In genomic region chr4:116182745-116183144, GRCm38 (mm10) we compare ENCODE assay signal across 9 mouse cellular contexts. TPM values are rescaled to one million over a fixed set of nuclear protein-coding genes. Genes with fewer than 3 reads are reported as not detected.
DNase-seq lines count a peak whose midpoint lies in the region; ATAC-seq and TF ChIP-seq lines count a peak whose summit lies in the region.
"Had no signal": no experiment of that assay in that cellular context is flagged by ENCODE, and none has a peak within 500 bp of the region (broad histone marks: within the 10 kb centered on the region; RNA-seq: fewer than 3 reads in every experiment).

No protein-coding gene starts in this region.

- no peak for TF ChIP-seq CTCF in ES-Bruce4 (IDR thresholded peaks at IDR 0.05; ENCODE audit: low read depth, low read length)

- 6% methylated on average over 12 of the region's 12 CpGs for WGBS in forebrain, embryonic 13.5 days
- WGBS in hindbrain, embryonic 12.5 days, result 4% methylated on average over 12 of the region's 12 CpGs
- WGBS in lung, embryonic 15.5 days, result 5% methylated on average over 12 of the region's 12 CpGs

- H3K4me1 ChIP-seq in ES-Bruce4 (ENCODE audit: control insufficient read depth, insufficient read depth, low read length), result no peaks in the 10 kb centered on the region
- H3K4me1 ChIP-seq in forebrain, embryonic 13.5 days, result no peaks in the 10 kb centered on the region
- H3K4me1 ChIP-seq in hindbrain, embryonic 12.5 days, result peaks cover 7% of the 10 kb centered on the region; the same call in 1 of the 2 replicates
- 0 out of 2 replicates have a peak, but pooled peaks cover 12% of the 10 kb centered on the region for H3K4me1 ChIP-seq in lung, embryonic 15.5 days
- H3K4me1 ChIP-seq: liver, embryonic 15.5 days had no signal

- no peaks in the 10 kb centered on the region for H3K27me3 ChIP-seq in ES-Bruce4 (ENCODE audit: control insufficient read depth, insufficient read depth, low read length, poor library complexity, severe bottlenecking)
- no peaks in the 10 kb centered on the region for H3K27me3 ChIP-seq in forebrain, embryonic 13.5 days
- no peaks in the 10 kb centered on the region for H3K27me3 ChIP-seq in hindbrain, embryonic 12.5 days
- no peaks in the 10 kb centered on the region for H3K27me3 ChIP-seq in lung, embryonic 15.5 days

- ATAC-seq in forebrain, embryonic 13.5 days, result no peak
- ATAC-seq in hindbrain, embryonic 12.5 days (ENCODE audit: low FRiP score), result no peak
- peak; percentile 29; the same call in 1 of the 2 replicates for ATAC-seq in lung, embryonic 15.5 days (ENCODE audit: borderline replicate concordance, extremely low read depth, low FRiP score, low TSS enrichment)
- ATAC-seq in granulocyte monocyte progenitor cell, adult 5-6 weeks (replicated peaks; ENCODE audit: poor library complexity, severe bottlenecking), result no peak

- no peaks in the 10 kb centered on the region for H3K36me3 ChIP-seq in ES-Bruce4 (ENCODE audit: control insufficient read depth, insufficient read depth, low read length, poor library complexity, severe bottlenecking)
- H3K36me3 ChIP-seq in forebrain, embryonic 13.5 days (ENCODE audit: poor library complexity, severe bottlenecking), result no peaks in the 10 kb centered on the region
- H3K36me3 ChIP-seq in hindbrain, embryonic 12.5 days, result no peaks in the 10 kb centered on the region
- H3K36me3 ChIP-seq in lung, embryonic 15.5 days, result no peaks in the 10 kb centered on the region
- H3K36me3 ChIP-seq: liver, embryonic 15.5 days had no signal

- H3K4me3 ChIP-seq in ES-Bruce4 (ENCODE audit: low read depth, low read length), result peak overlapping the region; percentile 13
- no peak overlapping the region for H3K4me3 ChIP-seq in forebrain, embryonic 13.5 days
- 0 out of 2 replicates have a peak overlapping the region, but pooled peaks have one; percentile 0 for H3K4me3 ChIP-seq in hindbrain, embryonic 12.5 days
- no peak overlapping the region for H3K4me3 ChIP-seq in lung, embryonic 15.5 days
- H3K4me3 ChIP-seq: liver, embryonic 15.5 days had no signal

- peak; percentile 85 for DNase-seq in brain, adult 2 months (ENCODE audit: low read depth, low spot score)
- no peak for DNase-seq in spleen, postnatal 36 days (ENCODE audit: low spot score in 2 of 2)
- no peak for DNase-seq in testis, postnatal 10 days (ENCODE audit: low spot score)

- H3K27ac ChIP-seq in ES-Bruce4 (ENCODE audit: insufficient read depth, low read length), result 0 out of 2 replicates have a peak overlapping the region, but pooled peaks have one; percentile 34
- no peak overlapping the region for H3K27ac ChIP-seq in forebrain, embryonic 13.5 days
- no peak overlapping the region for H3K27ac ChIP-seq in hindbrain, embryonic 12.5 days
- H3K27ac ChIP-seq in lung, embryonic 15.5 days, result no peak overlapping the region
- H3K27ac ChIP-seq: liver, embryonic 15.5 days had no signal

- no peak for TF ChIP-seq EP300 in ES-Bruce4 (IDR thresholded peaks at IDR 0.05; ENCODE audit: insufficient read depth, low read depth, low read length)

- H3K9me3 ChIP-seq in ES-Bruce4 (replicated peaks; ENCODE audit: control insufficient read depth, insufficient read depth, low read length, poor library complexity, severe bottlenecking), result no peaks in the 10 kb centered on the region
- H3K9me3 ChIP-seq in forebrain, embryonic 13.5 days (replicated peaks), result no peaks in the 10 kb centered on the region
- no peaks in the 10 kb centered on the region for H3K9me3 ChIP-seq in hindbrain, embryonic 12.5 days (replicated peaks)
- no peaks in the 10 kb centered on the region for H3K9me3 ChIP-seq in lung, embryonic 15.5 days
- H3K9me3 ChIP-seq: liver, embryonic 15.5 days had no signal

- peak; percentile 53 for TF ChIP-seq POLR2A in ES-Bruce4 (IDR thresholded peaks at IDR 0.05; ENCODE audit: insufficient read depth, low read length)

- peak overlapping the region; percentile 44 for H3K9ac ChIP-seq in ES-Bruce4 (ENCODE audit: low read depth, poor library complexity, severe bottlenecking)
- H3K9ac ChIP-seq in forebrain, embryonic 13.5 days, result peak overlapping the region; percentile 37; the same call in 1 of the 2 replicates
- H3K9ac ChIP-seq in hindbrain, embryonic 12.5 days, result peak overlapping the region; percentile 32; the same call in 1 of the 2 replicates
- no peak overlapping the region for H3K9ac ChIP-seq in lung, embryonic 15.5 days
- H3K9ac ChIP-seq: liver, embryonic 15.5 days had no signal

- peak overlapping the region; percentile 26; the same call in 1 of the 2 replicates for H3K4me2 ChIP-seq in forebrain, embryonic 13.5 days
- peak overlapping the region; percentile 35 for H3K4me2 ChIP-seq in hindbrain, embryonic 12.5 days (replicated peaks)
- peak overlapping the region; percentile 46 for H3K4me2 ChIP-seq in lung, embryonic 15.5 days
- H3K4me2 ChIP-seq: liver, embryonic 15.5 days had no signal

RNA-seq across cellular contexts. Expression of gene Gm49337, which starts 9.6 kb away (rescaled TPM):
- polyA plus RNA-seq in ES-Bruce4 (2011; ENCODE audit: insufficient read depth, insufficient read length, low read depth, missing spikeins), result 0.90 TPM in 1 of 2 replicates, not detected in the other
- not detected in 2 replicates for polyA plus RNA-seq in forebrain, embryonic 13.5 days (2015; fragmentation: Nextera tagmentation; extraction: Ambion mirVana)
- not detected in 2 replicates for polyA plus RNA-seq in hindbrain, embryonic 12.5 days (2016; fragmentation: Nextera tagmentation; extraction: Ambion mirVana)
- not detected in 2 replicates for polyA plus RNA-seq in lung, embryonic 15.5 days (2015; fragmentation: Nextera tagmentation; extraction: Ambion mirVana)
- not detected in 2 replicates for total RNA-seq in granulocyte monocyte progenitor cell, adult 5-6 weeks (2014; fragmentation: Nextera tagmentation)
- 0.26 TPM in 2 replicates for total RNA-seq in granulocyte monocyte progenitor cell, adult 5-6 weeks (2017)
- polyA plus RNA-seq: liver, embryonic 15.5 days had no signal

RNA-seq across cellular contexts. Expression of gene 1700042G07Rik, which starts 9.6 kb away (rescaled TPM):
- polyA plus RNA-seq in ES-Bruce4 (2011; ENCODE audit: insufficient read depth, insufficient read length, low read depth, missing spikeins), result not detected in 2 replicates
- polyA plus RNA-seq in forebrain, embryonic 13.5 days (2015; fragmentation: Nextera tagmentation; extraction: Ambion mirVana), result not detected in 2 replicates
- polyA plus RNA-seq in hindbrain, embryonic 12.5 days (2016; fragmentation: Nextera tagmentation; extraction: Ambion mirVana), result not detected in 2 replicates
- not detected in 2 replicates for polyA plus RNA-seq in lung, embryonic 15.5 days (2015; fragmentation: Nextera tagmentation; extraction: Ambion mirVana)
- not detected in 2 replicates for total RNA-seq in granulocyte monocyte progenitor cell, adult 5-6 weeks (2014; fragmentation: Nextera tagmentation)
- not detected in 2 replicates for total RNA-seq in granulocyte monocyte progenitor cell, adult 5-6 weeks (2017)
- polyA plus RNA-seq: liver, embryonic 15.5 days had no signal

RNA-seq across cellular contexts. Expression of gene Tspan1, which starts 15.3 kb away (rescaled TPM):
- polyA plus RNA-seq in ES-Bruce4 (2011; ENCODE audit: insufficient read depth, insufficient read length, low read depth, missing spikeins), result 1.1 TPM in 1 of 2 replicates, not detected in the other
- 0.22 TPM in 1 of 2 replicates, not detected in the other for polyA plus RNA-seq in forebrain, embryonic 13.5 days (2015; fragmentation: Nextera tagmentation; extraction: Ambion mirVana)
- 0.17 TPM in 1 of 2 replicates, not detected in the other for polyA plus RNA-seq in hindbrain, embryonic 12.5 days (2016; fragmentation: Nextera tagmentation; extraction: Ambion mirVana)
- 10.6 and 13.3 TPM in 2 replicates for polyA plus RNA-seq in lung, embryonic 15.5 days (2015; fragmentation: Nextera tagmentation; extraction: Ambion mirVana)
- not detected in 2 replicates for total RNA-seq in granulocyte monocyte progenitor cell, adult 5-6 weeks (2014; fragmentation: Nextera tagmentation)
- total RNA-seq in granulocyte monocyte progenitor cell, adult 5-6 weeks (2017), result not detected in 2 replicates
- polyA plus RNA-seq: liver, embryonic 15.5 days had no signal

RNA-seq across cellular contexts. Expression of gene Lurap1, which starts 31.6 kb away (rescaled TPM):
- 1.2 and 1.5 TPM in 2 replicates for polyA plus RNA-seq in ES-Bruce4 (2011; ENCODE audit: insufficient read depth, insufficient read length, low read depth, missing spikeins)
- 2.0 and 2.3 TPM in 2 replicates for polyA plus RNA-seq in forebrain, embryonic 13.5 days (2015; fragmentation: Nextera tagmentation; extraction: Ambion mirVana)
- 1.6 and 2.2 TPM in 2 replicates for polyA plus RNA-seq in hindbrain, embryonic 12.5 days (2016; fragmentation: Nextera tagmentation; extraction: Ambion mirVana)
- polyA plus RNA-seq in lung, embryonic 15.5 days (2015; fragmentation: Nextera tagmentation; extraction: Ambion mirVana), result 2.8 and 3.3 TPM in 2 replicates
- not detected in 2 replicates for total RNA-seq in granulocyte monocyte progenitor cell, adult 5-6 weeks (2014; fragmentation: Nextera tagmentation)
- not detected in 2 replicates for total RNA-seq in granulocyte monocyte progenitor cell, adult 5-6 weeks (2017)

RNA-seq across cellular contexts. Expression of gene Pik3r3, which starts 38.7 kb away (rescaled TPM):
- 4.4 and 4.5 TPM in 2 replicates for polyA plus RNA-seq in ES-Bruce4 (2011; ENCODE audit: insufficient read depth, insufficient read length, low read depth, missing spikeins)
- 81.8 and 85.3 TPM in 2 replicates for polyA plus RNA-seq in forebrain, embryonic 13.5 days (2015; fragmentation: Nextera tagmentation; extraction: Ambion mirVana)
- 108 and 113 TPM in 2 replicates for polyA plus RNA-seq in hindbrain, embryonic 12.5 days (2016; fragmentation: Nextera tagmentation; extraction: Ambion mirVana)
- 24.5 and 24.6 TPM in 2 replicates for polyA plus RNA-seq in lung, embryonic 15.5 days (2015; fragmentation: Nextera tagmentation; extraction: Ambion mirVana)
- 0.39 TPM in 1 of 2 replicates, not detected in the other for total RNA-seq in granulocyte monocyte progenitor cell, adult 5-6 weeks (2014; fragmentation: Nextera tagmentation)
- total RNA-seq in granulocyte monocyte progenitor cell, adult 5-6 weeks (2017), result 0.30 TPM in 1 of 2 replicates, not detected in the other

Comparison
In these comparisons a context has a peak if more than half of its experiments do, and no peak if none do; other contexts are left out.
1. H3K4me3 ChIP-seq: peak in ES-Bruce4 (single experiment) and hindbrain, embryonic 12.5 days (single experiment); none in forebrain, embryonic 13.5 days (single experiment) and lung, embryonic 15.5 days (single experiment).
2. Peak in every context shown above with its lines, with median percentiles within 50 percentile points of each other: H3K4me2 ChIP-seq.